In the genomic region with DNA sequence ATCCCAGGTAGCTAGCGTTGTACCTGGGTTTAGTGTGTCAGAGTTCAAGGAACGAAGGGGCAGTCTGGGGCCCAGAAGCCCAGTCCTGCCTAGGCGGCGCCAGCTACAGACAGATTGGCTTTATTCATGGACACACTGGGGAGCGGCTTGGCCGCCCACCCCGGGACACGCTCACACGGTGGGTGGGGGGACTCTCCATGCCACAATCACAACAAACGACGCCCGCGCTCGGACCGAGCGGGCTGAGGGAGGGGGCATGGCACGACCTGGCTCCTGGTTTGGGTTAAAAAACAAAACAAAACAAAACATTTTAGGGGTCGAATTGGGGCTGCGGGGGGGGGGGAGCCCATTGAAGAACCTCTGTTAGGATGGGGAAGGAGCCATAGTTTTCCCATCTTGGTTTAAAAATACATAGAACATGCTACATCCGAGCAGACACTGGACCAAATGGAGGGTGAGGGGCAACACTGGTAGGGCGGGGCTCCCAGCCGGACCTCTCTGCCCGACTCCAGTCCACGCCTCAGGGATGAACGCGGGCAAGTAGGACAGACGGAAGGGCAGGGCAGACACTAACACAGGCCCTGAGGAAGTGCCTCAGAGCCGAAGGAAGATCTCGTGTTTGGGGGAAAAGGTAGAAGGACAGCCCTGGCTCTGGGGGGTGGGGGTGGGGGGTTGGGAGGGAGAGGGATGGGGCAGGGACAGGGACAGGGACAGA, we compare ENCODE assay signal across 10 mouse cellular contexts. TPM values are rescaled to one million over a fixed set of nuclear protein-coding genes. Genes with fewer than 3 reads are reported as not detected.
DNase-seq lines count a peak whose midpoint lies in the region; ATAC-seq and TF ChIP-seq lines count a peak whose summit lies in the region.
"Had no signal": no experiment of that assay in that cellular context is flagged by ENCODE, and none has a peak within 500 bp of the region (broad histone marks: within the 10 kb centered on the region; RNA-seq: fewer than 3 reads in every experiment).

No protein-coding gene starts in this region.

- no peak overlapping the region for H3K27ac ChIP-seq in heart, embryonic 10.5 days
- no peak overlapping the region for H3K27ac ChIP-seq in heart, adult 2 months
- no peak overlapping the region for H3K27ac ChIP-seq in ES-Bruce4 (ENCODE audit: insufficient read depth, low read length)
- peak overlapping the region; percentile 95 for H3K27ac ChIP-seq in forebrain, embryonic 13.5 days
- no peak overlapping the region for H3K27ac ChIP-seq in liver, embryonic 14.5 days

- H3K9ac ChIP-seq in heart, adult 2 months (ENCODE audit: low read depth, low read length): no peak overlapping the region
- H3K9ac ChIP-seq in ES-Bruce4 (ENCODE audit: low read depth, poor library complexity, severe bottlenecking): no peak overlapping the region
- peak overlapping the region; percentile 61 for H3K9ac ChIP-seq in forebrain, embryonic 13.5 days
- no peak overlapping the region for H3K9ac ChIP-seq in liver, embryonic 14.5 days (replicated peaks)

- 1% methylated on average over 29 of the region's 29 CpGs for WGBS in heart, embryonic 10.5 days
- whole genome bisulfite sequencing in heart, adult 2 months: 2% methylated on average over 29 of the region's 29 CpGs
- under 1% methylated on average over 29 of the region's 29 CpGs for WGBS in forebrain, embryonic 13.5 days
- WGBS in liver, embryonic 14.5 days (ENCODE audit: insufficient replicate concordance): 4% methylated on average over 29 of the region's 29 CpGs

- H3K4me1 ChIP-seq in heart, embryonic 10.5 days: peaks cover 40% of the 10 kb centered on the region
- no peaks in the 10 kb centered on the region for H3K4me1 ChIP-seq in heart, adult 2 months (ENCODE audit: control insufficient read depth, insufficient read depth, low read length)
- no peaks in the 10 kb centered on the region for H3K4me1 ChIP-seq in ES-Bruce4 (ENCODE audit: control insufficient read depth, insufficient read depth, low read length)
- H3K4me1 ChIP-seq in forebrain, embryonic 13.5 days: peaks cover 63% of the 10 kb centered on the region
- H3K4me1 ChIP-seq in liver, embryonic 14.5 days (replicated peaks; ENCODE audit: control insufficient read depth in 2 of 2, insufficient read depth in 2 of 2, low read length in 1 of 2): 0 out of 4 replicates have a peak, but pooled peaks cover 0 to 2% of the 10 kb centered on the region in 2 experiments

- intact Hi-C loops in heart, adult 2 months (cut with DNase I): no loop called here
- intact Hi-C loops in left cerebral cortex, postnatal 4 days (cut with DNase I): no loop called here

- no peak for TF ChIP-seq POLR2A in heart, adult 2 months (IDR thresholded peaks at IDR 0.05; ENCODE audit: insufficient read depth, low read depth, low read length)
- TF ChIP-seq POLR2A in ES-Bruce4 (IDR thresholded peaks at IDR 0.05; ENCODE audit: insufficient read depth, low read length): no peak

- no peak for ATAC-seq in forebrain, embryonic 13.5 days
- no peak for ATAC-seq in liver, embryonic 14.5 days (ENCODE audit: insufficient read depth)

- H3K4me3 ChIP-seq in heart, embryonic 10.5 days: peak overlapping the region; percentile 59
- no peak overlapping the region for H3K4me3 ChIP-seq in heart, adult 2 months
- peak overlapping the region; percentile 22 for H3K4me3 ChIP-seq in ES-Bruce4 (ENCODE audit: low read depth, low read length)
- peak overlapping the region; percentile 46 for H3K4me3 ChIP-seq in forebrain, embryonic 13.5 days
- no peak overlapping the region for H3K4me3 ChIP-seq in liver, embryonic 14.5 days (ENCODE audit: insufficient read depth in 1 of 2, low read depth in 2 of 2, low read length in 2 of 2)

- H3K9me3 ChIP-seq in heart, embryonic 10.5 days: no peaks in the 10 kb centered on the region
- H3K9me3 ChIP-seq in ES-Bruce4 (replicated peaks; ENCODE audit: control insufficient read depth, insufficient read depth, low read length, poor library complexity, severe bottlenecking): no peaks in the 10 kb centered on the region
- H3K9me3 ChIP-seq in forebrain, embryonic 13.5 days (replicated peaks): no peaks in the 10 kb centered on the region
- H3K9me3 ChIP-seq in liver, embryonic 14.5 days (ENCODE audit: control insufficient read depth, low read length): no peaks in the 10 kb centered on the region

- TF ChIP-seq EP300 in heart, adult 2 months (IDR thresholded peaks at IDR 0.05; ENCODE audit: insufficient read depth, low read depth, low read length): no peak
- TF ChIP-seq EP300 in ES-Bruce4 (IDR thresholded peaks at IDR 0.05; ENCODE audit: insufficient read depth, low read depth, low read length): no peak
- no peak for TF ChIP-seq EP300 in liver, embryonic 14.5 days (IDR thresholded peaks at IDR 0.05; ENCODE audit: low read depth)

- H3K27me3 ChIP-seq in heart, embryonic 10.5 days (ENCODE audit: insufficient read depth, poor library complexity, severe bottlenecking): peaks cover 85% of the 10 kb centered on the region
- peaks cover 3% of the 10 kb centered on the region for H3K27me3 ChIP-seq in heart, adult 2 months (ENCODE audit: control insufficient read depth, insufficient read depth, low read length)
- H3K27me3 ChIP-seq in ES-Bruce4 (ENCODE audit: control insufficient read depth, insufficient read depth, low read length, poor library complexity, severe bottlenecking): no peaks in the 10 kb centered on the region
- peaks cover 41% of the 10 kb centered on the region for H3K27me3 ChIP-seq in forebrain, embryonic 13.5 days
- peaks cover 13% of the 10 kb centered on the region for H3K27me3 ChIP-seq in liver, embryonic 14.5 days (ENCODE audit: control insufficient read depth, insufficient read depth, low read length)

- no peaks in the 10 kb centered on the region for H3K36me3 ChIP-seq in heart, embryonic 10.5 days
- H3K36me3 ChIP-seq in heart, adult 2 months (ENCODE audit: control insufficient read depth, insufficient read depth, low read length): no peaks in the 10 kb centered on the region
- no peaks in the 10 kb centered on the region for H3K36me3 ChIP-seq in ES-Bruce4 (ENCODE audit: control insufficient read depth, insufficient read depth, low read length, poor library complexity, severe bottlenecking)
- H3K36me3 ChIP-seq in forebrain, embryonic 13.5 days (ENCODE audit: poor library complexity, severe bottlenecking): no peaks in the 10 kb centered on the region
- no peaks in the 10 kb centered on the region for H3K36me3 ChIP-seq in liver, embryonic 14.5 days (replicated peaks; ENCODE audit: control insufficient read depth, insufficient read depth, low read depth)

- no peak for DNase-seq in heart, embryonic 10.5 days (ENCODE audit: low spot score)
- no peak for DNase-seq in heart, adult 2 months
- DNase-seq in liver, embryonic 14.5 days (ENCODE audit: low read depth in 3 of 3, low spot score in 3 of 3): no peak
- DNase-seq in ovary, adult 18-20 months (ENCODE audit: low spot score): no peak
- no peak for DNase-seq in left cerebral cortex, postnatal 4 days
- no peak for DNase-seq in adrenal gland, adult 2 months

- peak overlapping the region; percentile 76 for H3K4me2 ChIP-seq in forebrain, embryonic 13.5 days
- peak overlapping the region; percentile 2; the same call in 1 of the 2 replicates for H3K4me2 ChIP-seq in liver, embryonic 14.5 days (ENCODE audit: low read depth)

- TF ChIP-seq CTCF in heart, adult 2 months (IDR thresholded peaks at IDR 0.05): no peak
- TF ChIP-seq CTCF in ES-Bruce4 (IDR thresholded peaks at IDR 0.05; ENCODE audit: low read depth, low read length): no peak
- TF ChIP-seq CTCF in liver, embryonic 14.5 days (IDR thresholded peaks at IDR 0.05; ENCODE audit: low read depth): no peak

- H3K79me2 ChIP-seq in heart, adult 2 months (replicated peaks; ENCODE audit: control insufficient read depth, insufficient read depth, low read length): no peaks in the 10 kb centered on the region

RNA-seq across cellular contexts. Expression of gene Sncb, which starts 7.5 kb away (rescaled TPM):
- 0.13 TPM in 1 of 2 replicates, not detected in the other for polyA plus RNA-seq in heart, embryonic 10.5 days (2016; fragmentation: Nextera tagmentation; extraction: Ambion mirVana)
- total RNA-seq in heart, adult 2 months (2021): not detected
- polyA plus RNA-seq in heart, adult 2 months (2012; rRNA removed): 0.20 and 0.31 TPM in 2 replicates
- polyA plus RNA-seq in ES-Bruce4 (2011; ENCODE audit: insufficient read depth, insufficient read length, low read depth, missing spikeins): 2.7 and 2.8 TPM in 2 replicates
- 9.1 and 10.6 TPM in 2 replicates for polyA plus RNA-seq in forebrain, embryonic 13.5 days (2015; fragmentation: Nextera tagmentation; extraction: Ambion mirVana)
- 0.02 and 0.06 TPM in 2 replicates for polyA plus RNA-seq in liver, embryonic 14.5 days (2012; rRNA removed)
- not detected in 2 replicates for polyA plus RNA-seq in liver, embryonic 14.5 days (2014; fragmentation: Nextera tagmentation; extraction: Ambion mirVana)
- 100 to 1,000 TPM; 331 to 383 TPM for total RNA-seq in left cerebral cortex, postnatal 4 days (2021)
- total RNA-seq in adrenal gland, adult 2 months (2021): 1 to 10 TPM; 1.5 to 2.0 TPM
- 2.2 and 5.4 TPM in 2 replicates for polyA plus RNA-seq in adrenal gland, adult 2 months (2012; rRNA removed)

RNA-seq across cellular contexts. Expression of gene Gprin1, which starts 9.2 kb away (rescaled TPM):
- polyA plus RNA-seq in heart, embryonic 10.5 days (2016; fragmentation: Nextera tagmentation; extraction: Ambion mirVana): 0.03 and 0.06 TPM in 2 replicates
- total RNA-seq in heart, adult 2 months (2021): not detected
- polyA plus RNA-seq in heart, adult 2 months (2012; rRNA removed): 0.03 TPM in 1 of 2 replicates, not detected in the other
- not detected in 2 replicates for polyA plus RNA-seq in ES-Bruce4 (2011; ENCODE audit: insufficient read depth, insufficient read length, low read depth, missing spikeins)
- polyA plus RNA-seq in forebrain, embryonic 13.5 days (2015; fragmentation: Nextera tagmentation; extraction: Ambion mirVana): 3.5 TPM in 2 replicates
- polyA plus RNA-seq in liver, embryonic 14.5 days (2012; rRNA removed): 0.01 and 0.05 TPM in 2 replicates
- polyA plus RNA-seq in liver, embryonic 14.5 days (2014; fragmentation: Nextera tagmentation; extraction: Ambion mirVana): 0.03 TPM in 1 of 2 replicates, not detected in the other
- 100 to 1,000 TPM; 277 to 278 TPM for total RNA-seq in left cerebral cortex, postnatal 4 days (2021)
- 1 to 10 TPM; 2.3 to 4.3 TPM for total RNA-seq in adrenal gland, adult 2 months (2021)
- polyA plus RNA-seq in adrenal gland, adult 2 months (2012; rRNA removed): 1.9 and 2.6 TPM in 2 replicates

RNA-seq across cellular contexts. Expression of gene Eif4e1b, which starts 24.9 kb away (rescaled TPM):
- polyA plus RNA-seq in heart, embryonic 10.5 days (2016; fragmentation: Nextera tagmentation; extraction: Ambion mirVana): not detected in 2 replicates
- not detected for total RNA-seq in heart, adult 2 months (2021)
- not detected in 2 replicates for polyA plus RNA-seq in heart, adult 2 months (2012; rRNA removed)
- not detected in 2 replicates for polyA plus RNA-seq in ES-Bruce4 (2011; ENCODE audit: insufficient read depth, insufficient read length, low read depth, missing spikeins)
- polyA plus RNA-seq in forebrain, embryonic 13.5 days (2015; fragmentation: Nextera tagmentation; extraction: Ambion mirVana): not detected in 2 replicates
- polyA plus RNA-seq in liver, embryonic 14.5 days (2012; rRNA removed): not detected in 2 replicates
- not detected in 2 replicates for polyA plus RNA-seq in liver, embryonic 14.5 days (2014; fragmentation: Nextera tagmentation; extraction: Ambion mirVana)
- total RNA-seq in left cerebral cortex, postnatal 4 days (2021): not detected
- total RNA-seq in adrenal gland, adult 2 months (2021): not detected
- polyA plus RNA-seq in adrenal gland, adult 2 months (2012; rRNA removed): not detected in 2 replicates
- total RNA-seq: layer of hippocampus, postnatal 36 days had no signal
- polyA plus RNA-seq: spleen, adult 2 months had no signal

RNA-seq across cellular contexts. Expression of gene Tspan17, which starts 30.3 kb away (rescaled TPM):
- 5.2 and 5.6 TPM in 2 replicates for polyA plus RNA-seq in heart, embryonic 10.5 days (2016; fragmentation: Nextera tagmentation; extraction: Ambion mirVana)
- total RNA-seq in heart, adult 2 months (2021): 10 to 100 TPM; 10.0 to 12.7 TPM
- 7.2 and 7.6 TPM in 2 replicates for polyA plus RNA-seq in heart, adult 2 months (2012; rRNA removed)
- 7.0 and 12.3 TPM in 2 replicates for polyA plus RNA-seq in ES-Bruce4 (2011; ENCODE audit: insufficient read depth, insufficient read length, low read depth, missing spikeins)
- 11.9 and 15.0 TPM in 2 replicates for polyA plus RNA-seq in forebrain, embryonic 13.5 days (2015; fragmentation: Nextera tagmentation; extraction: Ambion mirVana)
- 0.28 and 0.47 TPM in 2 replicates for polyA plus RNA-seq in liver, embryonic 14.5 days (2012; rRNA removed)
- polyA plus RNA-seq in liver, embryonic 14.5 days (2014; fragmentation: Nextera tagmentation; extraction: Ambion mirVana): 0.58 and 0.99 TPM in 2 replicates
- total RNA-seq in left cerebral cortex, postnatal 4 days (2021): 10 to 100 TPM; 41.2 to 63.8 TPM
- 10 to 100 TPM; 36.0 to 42.7 TPM for total RNA-seq in adrenal gland, adult 2 months (2021)
- 31.1 and 34.0 TPM in 2 replicates for polyA plus RNA-seq in adrenal gland, adult 2 months (2012; rRNA removed)

RNA-seq across cellular contexts. Expression of gene Cdhr2, which starts 57.7 kb away (rescaled TPM):
- 0.06 and 1.2 TPM in 2 replicates for polyA plus RNA-seq in heart, embryonic 10.5 days (2016; fragmentation: Nextera tagmentation; extraction: Ambion mirVana)
- not detected for total RNA-seq in heart, adult 2 months (2021)
- 0.04 TPM in 1 of 2 replicates, not detected in the other for polyA plus RNA-seq in heart, adult 2 months (2012; rRNA removed)
- polyA plus RNA-seq in ES-Bruce4 (2011; ENCODE audit: insufficient read depth, insufficient read length, low read depth, missing spikeins): not detected in 2 replicates
- polyA plus RNA-seq in forebrain, embryonic 13.5 days (2015; fragmentation: Nextera tagmentation; extraction: Ambion mirVana): 0.05 TPM in 1 of 2 replicates, not detected in the other
- polyA plus RNA-seq in liver, embryonic 14.5 days (2012; rRNA removed): 6.6 and 7.6 TPM in 2 replicates
- polyA plus RNA-seq in liver, embryonic 14.5 days (2014; fragmentation: Nextera tagmentation; extraction: Ambion mirVana): 8.6 and 8.9 TPM in 2 replicates
- under 1 TPM; 0.12 to 0.26 TPM for total RNA-seq in left cerebral cortex, postnatal 4 days (2021)
- under 1 TPM in 1 of 2 experiments, not detected in 1; 0.06 TPM for total RNA-seq in adrenal gland, adult 2 months (2021)
- polyA plus RNA-seq in adrenal gland, adult 2 months (2012; rRNA removed): not detected in 2 replicates

Comparison
In these comparisons a context has a peak if more than half of its experiments do, and no peak if none do; other contexts are left out.
1. H3K4me3 ChIP-seq: peak in heart, embryonic 10.5 days (single experiment), ES-Bruce4 (single experiment) and forebrain, embryonic 13.5 days (single experiment); none in heart, adult 2 months (single experiment) and liver, embryonic 14.5 days (0 of 2).